Mouse (Mus musculus): ENCODE measurements at regions not wholly inside any gene's neighbourhood (a gene's known extent, or its start where the extent isn't known, plus 50 kb on each side); places are given as distances from the start of the nearest gene placed in this dataset.

- Histone ChIP-seq H3K9me3 (no peaks in the 10 kb centered on the region), H3K4me1 (no peaks in the 10 kb centered on the region), H3K27me3 (replicated peaks) (no peaks in the 10 kb centered on the region), H3K4me2 (no peak overlapping the region), H3K27ac (no peak overlapping the region), H3K36me3 (no peaks in the 10 kb centered on the region), H3K4me3 (replicated peaks) (no peak overlapping the region), H3K9ac (no peak overlapping the region)
- WGBS = 36% methylated on average over 21 of the region's 21 CpGs
- no peak for ATAC-seq (ENCODE audit: insufficient read depth, low FRiP score, low read depth)
These were observed 69.4 kb upstream of the Ptpn13 start for GRCm38 (mm10) chr5:103355372-103356300.

GRCm38 (mm10) chr5:103343869-103344268, 81.1 kb upstream of the Ptpn13 start:
- no peak overlapping the region for H3K4me2 ChIP-seq
- no peak overlapping the region for H3K9ac ChIP-seq
- H3K4me1 ChIP-seq = no peaks in the 10 kb centered on the region
- no peaks in the 10 kb centered on the region for H3K9me3 ChIP-seq
- H3K27me3 ChIP-seq (replicated peaks) = no peaks in the 10 kb centered on the region
- H3K36me3 ChIP-seq = no peaks in the 10 kb centered on the region
- WGBS = 20% methylated on average over 2 of the region's 2 CpGs
- ATAC-seq (ENCODE audit: insufficient read depth, low FRiP score, low read depth) = no peak
- no peak overlapping the region for H3K27ac ChIP-seq
- H3K4me3 ChIP-seq (replicated peaks) = no peak overlapping the region

GRCm38 (mm10) chr5:103341456-103341855, 83.5 kb upstream of the Ptpn13 start:
- Histone ChIP-seq H3K36me3 (no peaks in the 10 kb centered on the region), H3K27ac (no peak overlapping the region), H3K27me3 (replicated peaks) (no peaks in the 10 kb centered on the region), H3K4me3 (replicated peaks) (no peak overlapping the region), H3K9ac (no peak overlapping the region), H3K4me2 (no peak overlapping the region), H3K9me3 (no peaks in the 10 kb centered on the region), H3K4me1 (0 out of 2 replicates have a peak, but pooled peaks cover 4% of the 10 kb centered on the region)
- 48% methylated on average over 3 of the region's 3 CpGs for WGBS
- ATAC-seq (ENCODE audit: insufficient read depth, low FRiP score, low read depth) = no peak

- ATAC-seq (ENCODE audit: insufficient read depth, low FRiP score, low read depth) = no peak
- H3K27me3 ChIP-seq (replicated peaks) = no peaks in the 10 kb centered on the region
- peaks cover 11% of the 10 kb centered on the region; the same call in 1 of the 2 replicates for H3K4me1 ChIP-seq
- no peak overlapping the region for H3K27ac ChIP-seq
- no peak overlapping the region for H3K4me2 ChIP-seq
- H3K4me3 ChIP-seq (replicated peaks) = no peak overlapping the region
- 52% methylated on average over 9 of the region's 9 CpGs for WGBS
- H3K9me3 ChIP-seq = no peaks in the 10 kb centered on the region
- no peak overlapping the region for H3K9ac ChIP-seq
- H3K36me3 ChIP-seq = no peaks in the 10 kb centered on the region
These were observed 84.4 kb upstream of the Ptpn13 start for GRCm38 (mm10) chr5:103340626-103341025.

GRCm38 (mm10) chr5:103336689-103337490, 88.1 kb upstream of the Ptpn13 start:
- peaks cover 11% of the 10 kb centered on the region; the same call in 1 of the 2 replicates for H3K4me1 ChIP-seq
- H3K27ac ChIP-seq = no peak overlapping the region
- no peak for ATAC-seq (ENCODE audit: insufficient read depth, low FRiP score, low read depth)
- no peaks in the 10 kb centered on the region for H3K36me3 ChIP-seq
- no peak overlapping the region for H3K9ac ChIP-seq
- 0 out of 2 replicates have a peak overlapping the region, but pooled peaks have one; percentile 20 for H3K4me2 ChIP-seq
- H3K27me3 ChIP-seq (replicated peaks) = no peaks in the 10 kb centered on the region
- no peak overlapping the region for H3K4me3 ChIP-seq (replicated peaks)
- no peaks in the 10 kb centered on the region for H3K9me3 ChIP-seq
- WGBS = 18% methylated on average over 11 of the region's 11 CpGs

GRCm38 (mm10) chr5:103335916-103336688, 88.9 kb upstream of the Ptpn13 start:
- ATAC-seq (ENCODE audit: insufficient read depth, low FRiP score, low read depth) = no peak
- no peaks in the 10 kb centered on the region for H3K27me3 ChIP-seq (replicated peaks)
- WGBS = 19% methylated on average over 12 of the region's 12 CpGs
- peaks cover 11% of the 10 kb centered on the region; the same call in 1 of the 2 replicates for H3K4me1 ChIP-seq
- no peaks in the 10 kb centered on the region for H3K36me3 ChIP-seq
- peak overlapping the region; percentile 20 for H3K4me2 ChIP-seq
- H3K4me3 ChIP-seq (replicated peaks) = no peak overlapping the region
- no peaks in the 10 kb centered on the region for H3K9me3 ChIP-seq
- H3K9ac ChIP-seq = no peak overlapping the region
- no peak overlapping the region for H3K27ac ChIP-seq

GRCm38 (mm10) chr5:103326412-103326811, 98.6 kb upstream of the Ptpn13 start:
- Histone ChIP-seq H3K27me3 (replicated peaks) (no peaks in the 10 kb centered on the region), H3K9ac (no peak overlapping the region), H3K9me3 (no peaks in the 10 kb centered on the region), H3K4me3 (replicated peaks) (no peak overlapping the region), H3K36me3 (no peaks in the 10 kb centered on the region), H3K4me2 (no peak overlapping the region), H3K4me1 (no peaks in the 10 kb centered on the region), H3K27ac (no peak overlapping the region)
- ATAC-seq (ENCODE audit: insufficient read depth, low FRiP score, low read depth) = no peak
- WGBS = 67% methylated on average over 10 of the region's 10 CpGs

- H3K27me3 ChIP-seq (replicated peaks) = no peaks in the 10 kb centered on the region
- 61% methylated on average over 5 of the region's 5 CpGs for WGBS
- no peak overlapping the region for H3K9ac ChIP-seq
- no peak overlapping the region for H3K4me2 ChIP-seq
- no peak overlapping the region for H3K27ac ChIP-seq
- H3K9me3 ChIP-seq = no peaks in the 10 kb centered on the region
- H3K4me3 ChIP-seq (replicated peaks) = no peak overlapping the region
- H3K36me3 ChIP-seq = no peaks in the 10 kb centered on the region
- no peak for ATAC-seq (ENCODE audit: insufficient read depth, low FRiP score, low read depth)
- H3K4me1 ChIP-seq = no peaks in the 10 kb centered on the region
These were observed 104.7 kb upstream of the Ptpn13 start for GRCm38 (mm10) chr5:103320341-103320740.

- Histone ChIP-seq H3K4me2 (no peak overlapping the region), H3K9me3 (no peaks in the 10 kb centered on the region), H3K27me3 (replicated peaks) (no peaks in the 10 kb centered on the region), H3K27ac (no peak overlapping the region), H3K9ac (no peak overlapping the region), H3K4me1 (no peaks in the 10 kb centered on the region), H3K36me3 (no peaks in the 10 kb centered on the region), H3K4me3 (replicated peaks) (no peak overlapping the region)
- ATAC-seq (ENCODE audit: insufficient read depth, low FRiP score, low read depth) = no peak
- 61% methylated on average over 9 of the region's 9 CpGs for WGBS
These were observed 98.8 kb upstream of the Mapk10 start for GRCm38 (mm10) chr5:103309806-103310525.

- Histone ChIP-seq H3K36me3 (no peaks in the 10 kb centered on the region), H3K4me1 (no peaks in the 10 kb centered on the region), H3K27me3 (replicated peaks) (no peaks in the 10 kb centered on the region), H3K27ac (no peak overlapping the region), H3K9me3 (no peaks in the 10 kb centered on the region), H3K4me3 (replicated peaks) (no peak overlapping the region), H3K9ac (no peak overlapping the region), H3K4me2 (no peak overlapping the region)
- WGBS = 59% methylated on average over 11 of the region's 11 CpGs
- no peak for ATAC-seq (ENCODE audit: insufficient read depth, low FRiP score, low read depth)
These were observed 94.7 kb upstream of the Mapk10 start for GRCm38 (mm10) chr5:103305716-103306447.

Measured in stomach, embryonic 15.5 days (tissue).